Mouse (Mus musculus) limb, embryonic 12.5 days (tissue): ENCODE results near the gene Snx20. TPM values are rescaled to one million over a fixed set of nuclear protein-coding genes. Genes with fewer than 3 reads are reported as not detected.
"Not testable (repeated sequence)": the region's sequence is repeated elsewhere in the genome, so short reads cannot be mapped to it uniquely, and the experiment has no call there.

Experiments
- ATAC-seq: fragments of 200-750 bp; cut with Nextera tagmentation; 2 replicates; pipeline ENCODE4 v1.8.0; 2017; ENCODE audit warnings: low read depth, moderate TSS enrichment; ENCODE audit not compliant: insufficient number of reproducible peaks, insufficient read depth, low FRiP score, low TSS enrichment
- H3K27ac ChIP-seq: fragments of 300-500 bp; sonication (generic); 2 replicates; pipeline ENCODE4 v1.5.1; 2016; ENCODE audit warnings: mild to moderate bottlenecking, moderate library complexity
- H3K27me3 ChIP-seq: fragments of 300-500 bp; sonication (generic); 2 replicates; pipeline ENCODE4 v1.6.1; 2016; ENCODE audit warnings: mild to moderate bottlenecking, moderate library complexity
- H3K36me3 ChIP-seq: fragments of 300-500 bp; sonication (generic); 2 replicates; pipeline ENCODE4 v1.6.1; 2016; ENCODE audit warnings: mild to moderate bottlenecking, moderate library complexity
- H3K4me1 ChIP-seq: fragments of 300-500 bp; sonication (generic); replicated peaks from 2 replicates; pipeline ENCODE4 v1.6.1; 2016
- H3K4me2 ChIP-seq: fragments of 300-500 bp; sonication (generic); 2 replicates; pipeline ENCODE4 v1.6.1; 2016; ENCODE audit warnings: mild to moderate bottlenecking, moderate library complexity
- H3K4me3 ChIP-seq: fragments of 300-500 bp; sonication (generic); replicated peaks from 2 replicates; pipeline ENCODE4 v1.5.1; 2016; ENCODE audit warnings: mild to moderate bottlenecking
- H3K9ac ChIP-seq: fragments of 300-500 bp; sonication (generic); replicated peaks from 2 replicates; pipeline ENCODE4 v1.6.1; 2016; ENCODE audit warnings: mild to moderate bottlenecking, moderate library complexity
- H3K9me3 ChIP-seq: fragments of 300-500 bp; sonication (generic); 2 replicates; pipeline ENCODE4 v1.6.1; 2016; ENCODE audit warnings: mild to moderate bottlenecking, moderate library complexity
- WGBS: fragments of 180-500 bp; shearing (Covaris S2); methylation state at CpG from one replicate; pipeline ENCODE4 v1.1.7; 2016; 5-methylcytosine and 5-hydroxymethylcytosine counted together
- polyA plus RNA-seq: library from polyadenylated mRNA; unstranded; fragments of >200 nt; fragmentation: Nextera tagmentation; extraction: Ambion mirVana; gene quantifications from 2 replicates; pipeline ENCODE4 v1.2.1, GENCODE M21; 2016

Snx20 gene
- polyA plus RNA-seq, 1 experiment from 2014 or later = 1.7 TPM

DNA sequence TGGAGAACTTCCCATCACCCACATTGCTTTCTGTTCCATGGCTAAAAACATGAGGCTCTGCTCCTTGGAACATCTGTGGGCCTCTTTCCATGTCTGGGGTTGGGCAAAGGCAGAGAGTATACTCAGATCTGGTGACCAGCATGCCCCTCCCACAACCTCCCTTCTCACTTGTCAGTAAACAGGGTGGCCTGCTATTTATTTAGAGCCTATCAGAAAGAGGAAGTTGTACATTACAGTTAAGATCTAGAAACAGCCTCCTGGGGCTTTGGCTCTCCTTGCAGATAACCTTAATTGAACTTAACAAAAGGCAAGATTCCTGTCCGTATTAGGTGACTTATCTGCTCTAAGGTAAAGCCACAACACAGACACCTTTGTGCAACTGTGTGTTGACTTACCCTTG, 30.5 kb upstream of the Snx20 start:
- 0 out of 2 replicates have a peak, but pooled peaks cover 3% of the 10 kb centered on the region for H3K27me3 ChIP-seq
- 0 out of 2 replicates have a peak, but pooled peaks cover 10% of the 10 kb centered on the region for H3K4me1 ChIP-seq
- 40% methylated on average over 1 of the region's 1 CpGs for whole genome bisulfite sequencing
- H3K9ac ChIP-seq = no peak overlapping the region
- H3K36me3 ChIP-seq = no peaks in the 10 kb centered on the region
- H3K27ac ChIP-seq = no peak overlapping the region
- no peaks in the 10 kb centered on the region for H3K9me3 ChIP-seq
- no peak overlapping the region for H3K4me3 ChIP-seq
- no peak overlapping the region for H3K4me2 ChIP-seq
- no peak for ATAC-seq

DNA sequence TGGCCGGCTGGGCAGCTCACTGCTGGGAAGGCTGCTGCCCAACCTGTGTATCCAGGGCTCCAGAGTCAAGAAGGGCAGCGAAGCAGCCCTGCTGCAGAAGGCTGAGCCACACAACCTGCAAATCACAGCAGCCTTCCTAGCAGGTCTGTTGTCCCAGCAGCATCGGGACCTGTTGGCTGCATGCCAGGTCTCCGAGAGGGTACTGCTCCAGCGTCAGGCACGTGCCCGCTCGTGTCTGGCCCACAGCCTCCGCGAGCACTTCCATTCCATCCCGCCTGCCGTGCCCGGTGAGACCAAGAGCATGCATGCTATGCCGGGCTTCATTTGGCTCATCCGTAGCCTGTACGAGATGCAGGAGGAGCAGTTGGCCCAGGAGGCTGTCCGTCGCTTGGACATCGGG, 29.0 kb upstream of the Snx20 start:
- Histone ChIP-seq H3K36me3 (no peaks in the 10 kb centered on the region), H3K4me3 (no peak overlapping the region), H3K9me3 (no peaks in the 10 kb centered on the region), H3K4me2 (no peak overlapping the region), H3K9ac (no peak overlapping the region), H3K27me3 (0 out of 2 replicates have a peak, but pooled peaks cover 3% of the 10 kb centered on the region), H3K27ac (no peak overlapping the region), H3K4me1 (0 out of 2 replicates have a peak, but pooled peaks cover 10% of the 10 kb centered on the region)
- no peak for ATAC-seq
- 89% methylated on average over 19 of the region's 19 CpGs for WGBS

DNA sequence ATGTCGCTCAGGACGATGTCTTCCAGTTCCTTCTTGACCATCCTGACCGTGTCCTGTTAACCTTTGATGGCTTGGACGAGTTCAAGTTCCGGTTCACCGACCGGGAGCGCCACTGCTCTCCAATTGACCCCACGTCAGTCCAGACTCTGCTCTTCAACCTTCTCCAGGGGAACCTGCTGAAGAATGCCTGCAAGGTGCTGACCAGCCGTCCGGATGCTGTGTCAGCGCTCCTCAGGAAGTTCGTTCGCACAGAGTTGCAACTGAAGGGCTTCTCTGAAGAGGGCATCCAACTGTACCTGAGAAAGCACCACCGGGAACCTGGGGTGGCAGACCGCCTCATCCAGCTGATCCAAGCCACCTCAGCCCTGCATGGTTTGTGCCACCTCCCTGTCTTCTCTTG, 28.2 kb upstream of the Snx20 start:
- H3K9ac ChIP-seq = no peak overlapping the region
- no peak overlapping the region for H3K4me2 ChIP-seq
- no peaks in the 10 kb centered on the region for H3K36me3 ChIP-seq
- H3K9me3 ChIP-seq = no peaks in the 10 kb centered on the region
- 0 out of 2 replicates have a peak, but pooled peaks cover 10% of the 10 kb centered on the region for H3K4me1 ChIP-seq
- no peak overlapping the region for H3K4me3 ChIP-seq
- WGBS = 90% methylated on average over 16 of the region's 16 CpGs
- no peak overlapping the region for H3K27ac ChIP-seq
- H3K27me3 ChIP-seq = 0 out of 2 replicates have a peak, but pooled peaks cover 3% of the 10 kb centered on the region
- no peak for ATAC-seq

GRCm38 (mm10) chr8:88662401-88662821, 26.5 kb upstream of the Snx20 start:
- Histone ChIP-seq H3K4me1 (0 out of 2 replicates have a peak, but pooled peaks cover 6% of the 10 kb centered on the region), H3K4me3 (no peak overlapping the region), H3K9me3 (no peaks in the 10 kb centered on the region), H3K36me3 (no peaks in the 10 kb centered on the region), H3K27ac (no peak overlapping the region), H3K27me3 (0 out of 2 replicates have a peak, but pooled peaks cover 3% of the 10 kb centered on the region), H3K4me2 (no peak overlapping the region), H3K9ac (no peak overlapping the region)
- no peak for ATAC-seq
- WGBS = 68% methylated on average over 6 of the region's 6 CpGs

GRCm38 (mm10) chr8:88659873-88660272, 23.9 kb upstream of the Snx20 start:
- Histone ChIP-seq H3K4me3 (no peak overlapping the region), H3K4me1 (no peaks in the 10 kb centered on the region), H3K27ac (no peak overlapping the region), H3K36me3 (no peaks in the 10 kb centered on the region), H3K9ac (no peak overlapping the region), H3K27me3 (0 out of 2 replicates have a peak, but pooled peaks cover 3% of the 10 kb centered on the region), H3K4me2 (no peak overlapping the region), H3K9me3 (no peaks in the 10 kb centered on the region)
- 86% methylated on average over 3 of the region's 3 CpGs for WGBS
- ATAC-seq = no peak

DNA sequence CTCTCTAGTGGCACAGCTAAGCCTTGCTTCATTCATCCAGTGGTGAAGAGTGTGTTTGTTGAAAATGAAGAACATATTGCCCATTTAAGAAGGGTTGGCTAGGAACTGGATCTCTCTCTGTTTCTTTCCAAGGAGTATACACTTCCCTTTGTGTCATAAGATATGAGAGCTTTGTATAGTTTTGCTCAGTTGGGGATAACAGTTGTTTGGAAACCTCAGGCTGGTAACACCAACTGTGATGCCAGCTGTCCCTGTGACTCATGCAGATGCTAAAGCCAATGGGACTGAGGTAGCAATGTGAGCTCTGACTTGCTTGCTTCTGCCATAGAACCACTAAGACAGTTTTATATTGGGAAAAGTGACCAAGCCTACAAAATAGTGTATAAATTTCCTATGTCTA, 19.4 kb upstream of the Snx20 start:
- ATAC-seq = no peak
- no peaks in the 10 kb centered on the region for H3K36me3 ChIP-seq
- no peaks in the 10 kb centered on the region for H3K27me3 ChIP-seq

GRCm38 (mm10) chr8:88651122-88651521, 15.2 kb upstream of the Snx20 start:
- H3K36me3 ChIP-seq, H3K9me3 ChIP-seq, H3K9ac ChIP-seq, H3K4me3 ChIP-seq, H3K27me3 ChIP-seq, H3K4me2 ChIP-seq, H3K27ac ChIP-seq, ATAC-seq: not testable (repeated sequence)
- WGBS = 63% methylated on average over 4 of the region's 4 CpGs
- H3K4me1 ChIP-seq = peaks cover 15% of the 10 kb centered on the region

More for the DNA sequence above, 19.4 kb upstream of the Snx20 start:
- no peaks in the 10 kb centered on the region for H3K9me3 ChIP-seq
- no peak overlapping the region for H3K4me3 ChIP-seq
- no peaks in the 10 kb centered on the region; the same call in 1 of the 2 replicates for H3K4me1 ChIP-seq
- H3K9ac ChIP-seq = no peak overlapping the region
- no peak overlapping the region for H3K27ac ChIP-seq
- H3K4me2 ChIP-seq = no peak overlapping the region

DNA sequence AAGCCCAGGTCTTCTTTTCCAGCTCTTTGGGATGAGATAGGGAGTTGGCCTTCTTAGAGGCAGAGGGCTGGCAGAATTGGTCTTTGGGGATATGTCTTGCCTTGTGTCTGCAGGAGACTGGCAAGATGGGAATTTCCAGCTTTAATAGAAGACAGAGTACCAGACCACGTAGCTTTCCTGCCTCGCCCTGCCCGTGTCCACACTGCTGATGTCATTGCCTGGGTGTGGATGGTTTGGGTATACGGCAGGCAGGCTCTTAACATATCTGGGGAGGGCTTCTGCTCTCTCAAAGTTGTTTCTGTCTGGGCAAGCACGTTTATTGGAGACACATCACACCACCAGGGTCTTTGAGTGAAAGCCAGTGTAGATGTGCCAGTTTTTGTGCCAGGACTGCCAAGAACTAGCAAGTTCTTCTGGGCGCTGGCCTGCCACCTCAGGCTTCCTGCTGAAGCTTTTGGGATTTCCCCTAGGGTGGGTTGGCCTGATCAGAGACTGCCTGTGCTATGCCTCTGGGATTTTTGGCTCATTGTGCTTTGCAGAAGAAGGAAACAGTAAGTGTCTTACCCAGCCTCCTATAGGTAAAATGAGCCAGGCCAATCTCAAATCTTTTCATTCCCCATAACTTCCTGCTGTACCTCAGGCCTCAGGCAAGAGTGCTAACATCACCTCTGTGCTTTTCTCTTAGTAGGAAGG, 14.2 kb upstream of the Snx20 start:
- ATAC-seq = no peak
- Histone ChIP-seq H3K4me1 (peaks cover 15% of the 10 kb centered on the region), H3K9ac (no peak overlapping the region), H3K9me3 (no peaks in the 10 kb centered on the region), H3K27me3 (peaks cover 9% of the 10 kb centered on the region), H3K36me3 (no peaks in the 10 kb centered on the region), H3K4me3 (no peak overlapping the region), H3K4me2 (no peak overlapping the region), H3K27ac (no peak overlapping the region)
- WGBS = 81% methylated on average over 6 of the region's 6 CpGs

- Histone ChIP-seq H3K9me3 (no peaks in the 10 kb centered on the region), H3K27me3 (peaks cover 9% of the 10 kb centered on the region), H3K4me2 (no peak overlapping the region), H3K27ac (no peak overlapping the region), H3K4me1 (peaks cover 15% of the 10 kb centered on the region), H3K9ac (no peak overlapping the region), H3K36me3 (no peaks in the 10 kb centered on the region), H3K4me3 (no peak overlapping the region)
- ATAC-seq = no peak
Observed at GRCm38 (mm10) chr8:88648322-88648721, 12.4 kb upstream of the Snx20 start.

DNA sequence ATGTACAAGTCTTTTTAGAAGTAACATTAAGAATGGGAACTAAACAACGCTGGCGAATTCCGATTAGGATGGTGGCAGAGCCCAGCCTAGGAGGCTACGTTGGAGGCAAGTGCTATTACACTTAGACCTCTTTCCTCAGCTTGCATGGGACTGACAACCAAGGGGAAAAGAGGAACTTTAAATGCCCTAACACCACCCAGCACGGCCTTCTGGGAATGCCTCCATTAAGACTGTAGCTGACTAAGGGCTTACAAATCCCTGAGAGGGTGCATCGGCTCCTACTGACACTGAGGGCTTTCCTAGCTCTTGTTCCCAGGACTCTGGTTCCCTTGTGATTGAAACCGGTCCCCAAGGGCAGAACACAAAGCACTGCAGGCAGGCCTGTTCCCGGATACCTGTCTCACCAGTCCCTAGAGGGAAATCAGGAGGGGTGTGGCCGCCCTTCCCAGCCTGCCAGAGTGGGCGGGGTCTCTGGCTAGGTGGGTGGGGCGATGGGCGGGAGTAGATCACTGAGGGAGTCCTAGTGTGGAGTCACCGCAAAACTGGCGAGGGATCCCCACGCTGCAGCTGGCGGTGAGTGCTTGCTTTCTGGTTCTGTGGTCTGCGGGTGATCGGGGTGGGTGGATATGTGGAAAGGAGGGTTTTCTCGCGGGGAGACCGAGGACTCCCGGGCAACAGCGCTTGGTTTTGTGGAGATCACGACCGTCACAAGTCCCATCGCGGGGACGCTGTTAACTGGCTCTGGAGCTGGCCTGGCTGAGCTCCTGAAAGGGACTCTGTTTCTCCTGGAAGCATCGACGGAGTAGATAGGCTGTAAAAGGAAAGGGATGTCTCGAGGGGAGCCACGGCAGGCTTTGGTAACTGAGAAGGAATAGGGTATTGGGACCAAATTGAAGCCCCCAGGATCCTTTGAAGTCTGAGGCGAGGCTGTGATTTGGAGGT, 11.2 kb upstream of the Snx20 start, which contains the start of gene Nod2:
Nod2 (plus strand) TSS at position 479 of the 942 bp plus-strand sequence.
- H3K4me3 ChIP-seq = peak within 1 kb of the TSS; percentile 42
- H3K4me1 ChIP-seq = peaks cover 15% of the 10 kb centered on the region
- H3K4me2 ChIP-seq = peak within 1 kb of the TSS; percentile 68
- H3K27ac ChIP-seq = no peak within 1 kb of the TSS
- 8% methylated on average over 33 of the region's 33 CpGs for WGBS
- no peaks in the 10 kb centered on the region for H3K9me3 ChIP-seq
- peak within 1 kb of the TSS; percentile 52; the same call in 1 of the 2 replicates for H3K9ac ChIP-seq
- ATAC-seq = no peak
- no peaks in the 10 kb centered on the region for H3K36me3 ChIP-seq
- peaks cover 9% of the 10 kb centered on the region for H3K27me3 ChIP-seq
